Mouse (Mus musculus): Measurements from ENCODE around the gene Ifit3b. TPM values are rescaled to one million over a fixed set of nuclear protein-coding genes. Genes with fewer than 3 reads are reported as not detected.
"Not testable (repeated sequence)": the region's sequence is repeated elsewhere in the genome, so short reads cannot be mapped to it uniquely, and the experiment has no call there.

Ifit3b gene
- polyA plus RNA-seq, 1 experiment from 2014 or later: not detected

- DNase-seq (ENCODE audit: low spot score); ATAC-seq (ENCODE audit: low read depth): not testable (repeated sequence)
Observed at GRCm38 (mm10) chr19:34582696-34583095, 25.1 kb upstream of the Ifit3b start.

GRCm38 (mm10) chr19:34583126-34583766 is 24.5 kb upstream of the Ifit3b start, which contains the start of gene Ifit3:
TSS of gene Ifit3 (plus strand) at chr19:34583531.
- not testable (repeated sequence) for H3K9me3 ChIP-seq (ENCODE audit: control insufficient read depth, low read length); DNase-seq (ENCODE audit: low spot score); H3K27me3 ChIP-seq (replicated peaks; ENCODE audit: control insufficient read depth, insufficient read depth, low read length); ATAC-seq (ENCODE audit: low read depth); H3K4me1 ChIP-seq (ENCODE audit: control insufficient read depth, insufficient read depth, low read length); H3K4me3 ChIP-seq (ENCODE audit: low read depth, low read length); H3K9ac ChIP-seq (ENCODE audit: low read depth, low read length); H3K27ac ChIP-seq (replicated peaks; ENCODE audit: low read depth, low read length); H3K4me2 ChIP-seq (ENCODE audit: low read depth, low read length); H3K36me3 ChIP-seq (ENCODE audit: control insufficient read depth, insufficient read depth, low read length)
- WGBS: 65% methylated on average over 2 of the region's 2 CpGs

More at GRCm38 (mm10) chr19:34582696-34583095, 25.1 kb upstream of the Ifit3b start:
- not testable (repeated sequence) for H3K4me1 ChIP-seq (ENCODE audit: control insufficient read depth, insufficient read depth, low read length); H3K4me3 ChIP-seq (ENCODE audit: low read depth, low read length); H3K27ac ChIP-seq (replicated peaks; ENCODE audit: low read depth, low read length); H3K9ac ChIP-seq (ENCODE audit: low read depth, low read length); H3K36me3 ChIP-seq (ENCODE audit: control insufficient read depth, insufficient read depth, low read length); H3K27me3 ChIP-seq (replicated peaks; ENCODE audit: control insufficient read depth, insufficient read depth, low read length); H3K4me2 ChIP-seq (ENCODE audit: low read depth, low read length); H3K9me3 ChIP-seq (ENCODE audit: control insufficient read depth, low read length)
- WGBS: 63% methylated on average over 2 of the region's 2 CpGs

- DNase-seq (ENCODE audit: low spot score); H3K27me3 ChIP-seq (replicated peaks; ENCODE audit: control insufficient read depth, insufficient read depth, low read length); H3K4me2 ChIP-seq (ENCODE audit: low read depth, low read length); H3K4me3 ChIP-seq (ENCODE audit: low read depth, low read length); H3K4me1 ChIP-seq (ENCODE audit: control insufficient read depth, insufficient read depth, low read length); H3K9me3 ChIP-seq (ENCODE audit: control insufficient read depth, low read length); H3K27ac ChIP-seq (replicated peaks; ENCODE audit: low read depth, low read length); H3K36me3 ChIP-seq (ENCODE audit: control insufficient read depth, insufficient read depth, low read length); H3K9ac ChIP-seq (ENCODE audit: low read depth, low read length); ATAC-seq (ENCODE audit: low read depth): not testable (repeated sequence)
- WGBS: 79% methylated on average over 5 of the region's 5 CpGs
Observed at GRCm38 (mm10) chr19:34585740-34586458, 21.9 kb upstream of the Ifit3b start.

GRCm38 (mm10) chr19:34587898-34588692 is 19.7 kb upstream of the Ifit3b start:
- peak; percentile 81 for DNase-seq (ENCODE audit: low spot score)
- H3K36me3 ChIP-seq (ENCODE audit: control insufficient read depth, insufficient read depth, low read length); H3K4me1 ChIP-seq (ENCODE audit: control insufficient read depth, insufficient read depth, low read length); H3K27me3 ChIP-seq (replicated peaks; ENCODE audit: control insufficient read depth, insufficient read depth, low read length); ATAC-seq (ENCODE audit: low read depth); H3K4me3 ChIP-seq (ENCODE audit: low read depth, low read length); H3K9me3 ChIP-seq (ENCODE audit: control insufficient read depth, low read length); H3K4me2 ChIP-seq (ENCODE audit: low read depth, low read length); H3K9ac ChIP-seq (ENCODE audit: low read depth, low read length): not testable (repeated sequence)
- peak overlapping the region; percentile 30; the same call in 1 of the 2 replicates for H3K27ac ChIP-seq (replicated peaks; ENCODE audit: low read depth, low read length)
- WGBS: 66% methylated on average over 6 of the region's 12 CpGs

GRCm38 (mm10) chr19:34588959-34589358 is 18.8 kb upstream of the Ifit3b start:
- Histone ChIP-seq H3K36me3 (ENCODE audit: control insufficient read depth, insufficient read depth, low read length) (no peaks in the 10 kb centered on the region), H3K4me1 (ENCODE audit: control insufficient read depth, insufficient read depth, low read length) (no peaks in the 10 kb centered on the region), H3K27me3 (replicated peaks; ENCODE audit: control insufficient read depth, insufficient read depth, low read length) (no peaks in the 10 kb centered on the region), H3K4me2 (ENCODE audit: low read depth, low read length) (no peak overlapping the region), H3K4me3 (ENCODE audit: low read depth, low read length) (no peak overlapping the region), H3K9me3 (ENCODE audit: control insufficient read depth, low read length) (no peaks in the 10 kb centered on the region), H3K27ac (replicated peaks; ENCODE audit: low read depth, low read length) (no peak overlapping the region), H3K9ac (ENCODE audit: low read depth, low read length) (no peak overlapping the region)
- DNase-seq (ENCODE audit: low spot score) (no peak), ATAC-seq (ENCODE audit: low read depth) (no peak)

GRCm38 (mm10) chr19:34593456-34593855 is 14.3 kb upstream of the Ifit3b start:
- WGBS: 89% methylated on average over 2 of the region's 2 CpGs
- H3K36me3 ChIP-seq (ENCODE audit: control insufficient read depth, insufficient read depth, low read length): no peaks in the 10 kb centered on the region
- H3K9me3 ChIP-seq (ENCODE audit: control insufficient read depth, low read length): no peaks in the 10 kb centered on the region
- no peak overlapping the region for H3K4me3 ChIP-seq (ENCODE audit: low read depth, low read length)
- H3K27me3 ChIP-seq (replicated peaks; ENCODE audit: control insufficient read depth, insufficient read depth, low read length): no peaks in the 10 kb centered on the region
- no peak for DNase-seq (ENCODE audit: low spot score)
- no peak overlapping the region for H3K27ac ChIP-seq (replicated peaks; ENCODE audit: low read depth, low read length)
- H3K4me1 ChIP-seq (ENCODE audit: control insufficient read depth, insufficient read depth, low read length): 0 out of 2 replicates have a peak, but pooled peaks cover 3% of the 10 kb centered on the region
- no peak overlapping the region for H3K4me2 ChIP-seq (ENCODE audit: low read depth, low read length)
- no peak overlapping the region for H3K9ac ChIP-seq (ENCODE audit: low read depth, low read length)
- no peak for ATAC-seq (ENCODE audit: low read depth)

- DNase-seq (ENCODE audit: low spot score); H3K4me1 ChIP-seq (ENCODE audit: control insufficient read depth, insufficient read depth, low read length); H3K9me3 ChIP-seq (ENCODE audit: control insufficient read depth, low read length); H3K9ac ChIP-seq (ENCODE audit: low read depth, low read length); H3K27ac ChIP-seq (replicated peaks; ENCODE audit: low read depth, low read length); ATAC-seq (ENCODE audit: low read depth); H3K36me3 ChIP-seq (ENCODE audit: control insufficient read depth, insufficient read depth, low read length); H3K4me2 ChIP-seq (ENCODE audit: low read depth, low read length); H3K27me3 ChIP-seq (replicated peaks; ENCODE audit: control insufficient read depth, insufficient read depth, low read length); H3K4me3 ChIP-seq (ENCODE audit: low read depth, low read length): not testable (repeated sequence)
- WGBS: 79% methylated on average over 3 of the region's 3 CpGs
Observed at GRCm38 (mm10) chr19:34594523-34594922, 13.2 kb upstream of the Ifit3b start.

GRCm38 (mm10) chr19:34596811-34597210 is 11.0 kb upstream of the Ifit3b start:
- DNase-seq (ENCODE audit: low spot score): no peak
- Histone ChIP-seq H3K36me3 (ENCODE audit: control insufficient read depth, insufficient read depth, low read length) (no peaks in the 10 kb centered on the region), H3K9me3 (ENCODE audit: control insufficient read depth, low read length) (no peaks in the 10 kb centered on the region), H3K9ac (ENCODE audit: low read depth, low read length) (no peak overlapping the region), H3K4me3 (ENCODE audit: low read depth, low read length) (no peak overlapping the region), H3K4me1 (ENCODE audit: control insufficient read depth, insufficient read depth, low read length) (0 out of 2 replicates have a peak, but pooled peaks cover 6% of the 10 kb centered on the region), H3K27me3 (replicated peaks; ENCODE audit: control insufficient read depth, insufficient read depth, low read length) (no peaks in the 10 kb centered on the region), H3K4me2 (ENCODE audit: low read depth, low read length) (no peak overlapping the region), H3K27ac (replicated peaks; ENCODE audit: low read depth, low read length) (no peak overlapping the region)
- ATAC-seq (ENCODE audit: low read depth): no peak

All from embryonic facial prominence, embryonic 14.5 days (tissue).